Mouse (Mus musculus) erythroblast, embryonic 14.5 days (primary cell): ENCODE measurements around the gene Fgf14.

ENCODE experiments used
- GATA1 ChIP-seq: IDR thresholded peaks from 2 replicates; pipeline ENCODE4 v1.6.1; 2012; ENCODE audit warnings: low read length, inconsistent platforms, mixed read lengths
- TAL1 ChIP-seq: IDR thresholded peaks from 3 replicates; pipeline ENCODE4 v1.6.1; 2012; ENCODE audit warnings: low read length, inconsistent platforms, mixed read lengths

- TF ChIP-seq GATA1 (no peak), TAL1 (no peak)
These were observed 481.1 kb downstream of the Fgf14 start for GRCm38 (mm10) chr14:124195806-124196205.
